Mouse (Mus musculus) limb, embryonic 10.5 days (tissue): ENCODE measurements around the gene Naip5. TPM values are rescaled to one million over a fixed set of nuclear protein-coding genes. Genes with fewer than 3 reads are reported as not detected.
"Not testable (repeated sequence)": the region's sequence is repeated elsewhere in the genome, so short reads cannot be mapped to it uniquely, and the experiment has no call there.

ENCODE experiments used
- DNase-seq: peaks from one replicate; pipeline ENCODE4 v3.0.0-alpha.2; 2017; ENCODE audit warnings: low spot score
- H3K27ac ChIP-seq: fragments of 300-500 bp; sonication (generic); 2 replicates; pipeline ENCODE4 v1.5.1; 2016; ENCODE audit warnings: mild to moderate bottlenecking
- H3K27me3 ChIP-seq: fragments of 300-500 bp; sonication (generic); 2 replicates; pipeline ENCODE4 v1.6.1; 2016; ENCODE audit warnings: low read depth, mild to moderate bottlenecking; ENCODE audit not compliant: poor library complexity, severe bottlenecking
- H3K36me3 ChIP-seq: fragments of 300-500 bp; sonication (generic); 2 replicates; pipeline ENCODE4 v1.6.1; 2016; ENCODE audit warnings: mild to moderate bottlenecking, moderate library complexity
- H3K4me1 ChIP-seq: fragments of 300-500 bp; sonication (generic); 2 replicates; pipeline ENCODE4 v1.6.1; 2016
- H3K4me3 ChIP-seq: fragments of 300-500 bp; sonication (generic); 2 replicates; pipeline ENCODE4 v1.5.1; 2016; ENCODE audit warnings: mild to moderate bottlenecking, moderate library complexity
- H3K9me3 ChIP-seq: fragments of 300-500 bp; sonication (generic); replicated peaks from 2 replicates; pipeline ENCODE4 v1.6.1; 2016; ENCODE audit warnings: mild to moderate bottlenecking
- WGBS: fragments of 180-500 bp; shearing (Covaris S2); methylation state at CpG from one replicate; pipeline ENCODE4 v1.1.7; 2016; 5-methylcytosine and 5-hydroxymethylcytosine counted together
- polyA plus RNA-seq: library from polyadenylated mRNA; unstranded; fragments of >200 nt; fragmentation: Nextera tagmentation; extraction: Ambion mirVana; gene quantifications from 2 replicates; pipeline ENCODE4 v1.2.1, GENCODE M21; 2016

The Naip5 gene
- 0.03 and 0.06 TPM in 2 replicates for polyA plus RNA-seq

GRCm38 (mm10) chr13:100246223-100246622, at the start of gene Naip5:
Gene Naip5, minus strand, starts transcription at chr13:100246323.
- H3K4me3 ChIP-seq, H3K27ac ChIP-seq, H3K9me3 ChIP-seq, H3K27me3 ChIP-seq, DNase-seq, H3K36me3 ChIP-seq, H3K4me1 ChIP-seq: not testable (repeated sequence)
- 85% methylated on average over 4 of the region's 4 CpGs for WGBS

GRCm38 (mm10) chr13:100284611-100285010, 38.5 kb upstream of the Naip5 start:
- H3K9me3 ChIP-seq = no peaks in the 10 kb centered on the region
- no peaks in the 10 kb centered on the region for H3K4me1 ChIP-seq
- no peak overlapping the region for H3K4me3 ChIP-seq
- H3K27me3 ChIP-seq = no peaks in the 10 kb centered on the region
- 98% methylated on average over 1 of the region's 1 CpGs for WGBS
- H3K36me3 ChIP-seq = no peaks in the 10 kb centered on the region
- no peak for DNase-seq
- H3K27ac ChIP-seq = no peak overlapping the region

GRCm38 (mm10) chr13:100271474-100272132, 25.5 kb upstream of the Naip5 start:
- not testable (repeated sequence) for H3K27me3 ChIP-seq, H3K4me1 ChIP-seq, DNase-seq, H3K9me3 ChIP-seq, H3K4me3 ChIP-seq, H3K27ac ChIP-seq, H3K36me3 ChIP-seq
- WGBS = no CpG with 5 or more reads among the region's 1 CpGs

- H3K4me3 ChIP-seq, H3K27me3 ChIP-seq, H3K36me3 ChIP-seq, DNase-seq, H3K9me3 ChIP-seq, H3K4me1 ChIP-seq, H3K27ac ChIP-seq: not testable (repeated sequence)
- 80% methylated on average over 2 of the region's 2 CpGs for WGBS
Measured at GRCm38 (mm10) chr13:100256996-100257395, 10.9 kb upstream of the Naip5 start.

- WGBS = 93% methylated on average over 6 of the region's 6 CpGs
- H3K36me3 ChIP-seq, H3K27me3 ChIP-seq, H3K4me1 ChIP-seq, H3K9me3 ChIP-seq, H3K4me3 ChIP-seq, DNase-seq, H3K27ac ChIP-seq: not testable (repeated sequence)
Measured at GRCm38 (mm10) chr13:100255925-100256324, 9.8 kb upstream of the Naip5 start.

- WGBS = 95% methylated on average over 2 of the region's 2 CpGs
- not testable (repeated sequence) for H3K4me3 ChIP-seq, H3K27me3 ChIP-seq, H3K4me1 ChIP-seq, H3K36me3 ChIP-seq, H3K27ac ChIP-seq, DNase-seq, H3K9me3 ChIP-seq
Measured at GRCm38 (mm10) chr13:100251897-100252296, 5.8 kb upstream of the Naip5 start.

- not testable (repeated sequence) for H3K9me3 ChIP-seq, H3K4me1 ChIP-seq, DNase-seq, H3K36me3 ChIP-seq, H3K27ac ChIP-seq, H3K27me3 ChIP-seq, H3K4me3 ChIP-seq
- WGBS = 87% methylated on average over 5 of the region's 5 CpGs
Measured at GRCm38 (mm10) chr13:100246896-100247519, 885 bp upstream of the Naip5 start.

GRCm38 (mm10) chr13:100243702-100244101, 2.4 kb downstream of the Naip5 start:
- Histone ChIP-seq H3K4me3 (no peak overlapping the region), H3K4me1 (no peaks in the 10 kb centered on the region), H3K27me3 (no peaks in the 10 kb centered on the region), H3K27ac (no peak overlapping the region), H3K36me3 (no peaks in the 10 kb centered on the region), H3K9me3 (no peaks in the 10 kb centered on the region)
- DNase-seq = no peak

- WGBS = 86% methylated on average over 1 of the region's 1 CpGs
- H3K4me1 ChIP-seq, H3K27me3 ChIP-seq, H3K27ac ChIP-seq, H3K36me3 ChIP-seq, H3K9me3 ChIP-seq, DNase-seq, H3K4me3 ChIP-seq: not testable (repeated sequence)
Measured at GRCm38 (mm10) chr13:100213683-100214082, 32.4 kb downstream of the Naip5 start.

- Histone ChIP-seq H3K9me3 (no peaks in the 10 kb centered on the region), H3K27me3 (no peaks in the 10 kb centered on the region), H3K27ac (no peak overlapping the region), H3K4me1 (no peaks in the 10 kb centered on the region), H3K36me3 (no peaks in the 10 kb centered on the region), H3K4me3 (no peak overlapping the region)
- 27% methylated on average over 8 of the region's 8 CpGs for WGBS
- DNase-seq = peak; percentile 71
Measured at GRCm38 (mm10) chr13:100210540-100210939, 35.6 kb downstream of the Naip5 start.

GRCm38 (mm10) chr13:100203319-100203718, 42.8 kb downstream of the Naip5 start:
- no peak overlapping the region for H3K27ac ChIP-seq
- no peaks in the 10 kb centered on the region for H3K9me3 ChIP-seq
- WGBS = 89% methylated on average over 1 of the region's 1 CpGs
- no peak overlapping the region for H3K4me3 ChIP-seq
- no peaks in the 10 kb centered on the region for H3K27me3 ChIP-seq
- DNase-seq = no peak
- H3K4me1 ChIP-seq = no peaks in the 10 kb centered on the region
- H3K36me3 ChIP-seq = no peaks in the 10 kb centered on the region

- H3K27ac ChIP-seq, H3K27me3 ChIP-seq, DNase-seq, H3K9me3 ChIP-seq, H3K4me1 ChIP-seq, H3K4me3 ChIP-seq, H3K36me3 ChIP-seq: not testable (repeated sequence)
- WGBS = 77% methylated on average over 3 of the region's 3 CpGs
Measured at GRCm38 (mm10) chr13:100201659-100202333, 44.3 kb downstream of the Naip5 start, which contains the start of gene Naip2. Gene Naip2, minus strand, starts transcription at chr13:100202092.

GRCm38 (mm10) chr13:100200778-100201177, 45.3 kb downstream of the Naip5 start:
- no peaks in the 10 kb centered on the region for H3K36me3 ChIP-seq

More at GRCm38 (mm10) chr13:100200778-100201177, 45.3 kb downstream of the Naip5 start:
- Histone ChIP-seq H3K27me3 (no peaks in the 10 kb centered on the region), H3K9me3 (no peaks in the 10 kb centered on the region), H3K4me3 (no peak overlapping the region), H3K4me1 (no peaks in the 10 kb centered on the region), H3K27ac (no peak overlapping the region)
- DNase-seq = no peak
